Mouse (Mus musculus) CH12.LX (cell line): ENCODE results near the gene Ppox.

Experiments
- CHD2 ChIP-seq: IDR thresholded peaks from 2 replicates; pipeline ENCODE4 v1.6.1; 2011; ENCODE audit warnings: low read length, improper control_type of control experiment
- CTCF ChIP-seq, 2 experiments: IDR thresholded peaks in 1 of 2; conservative IDR thresholded peaks in 1 of 2; 2 replicates each; pipeline ENCODE4 v1.5.1; 2011 to 2012; ENCODE audit warnings: low read depth in 2 of 2, low read length in 2 of 2, improper control_type of control experiment in 1 of 2, inconsistent platforms in 1 of 2, mild to moderate bottlenecking in 1 of 2, moderate library complexity in 1 of 2
- E2F4 ChIP-seq: IDR thresholded peaks from 2 replicates; pipeline ENCODE4 v1.6.1; 2011; ENCODE audit warnings: low read depth, low read length, improper control_type of control experiment; ENCODE audit not compliant: insufficient replicate concordance
- ETS1 ChIP-seq: conservative IDR thresholded peaks from 2 replicates; pipeline ENCODE4 v1.6.1; 2012; ENCODE audit warnings: low read depth, mild to moderate bottlenecking, inconsistent platforms, low read length, improper control_type of control experiment, moderate library complexity
- GABPA ChIP-seq: IDR thresholded peaks from 2 replicates; pipeline ENCODE4 v1.6.1; 2012; ENCODE audit warnings: low read depth, low read length, improper control_type of control experiment, inconsistent platforms; ENCODE audit not compliant: insufficient replicate concordance
- HCFC1 ChIP-seq: IDR thresholded peaks from 2 replicates; pipeline ENCODE4 v1.6.1; 2012; ENCODE audit warnings: low read depth, mild to moderate bottlenecking, inconsistent platforms, low read length, improper control_type of control experiment
- MAZ ChIP-seq: IDR thresholded peaks from 2 replicates; pipeline ENCODE4 v1.6.1; 2012; ENCODE audit warnings: low read depth, mild to moderate bottlenecking, inconsistent platforms, low read length, improper control_type of control experiment, moderate library complexity
- NRF1 ChIP-seq: IDR thresholded peaks from 2 replicates; pipeline ENCODE4 v1.6.1; 2014; ENCODE audit warnings: low read depth, mild to moderate bottlenecking, inconsistent platforms, low read length, improper control_type of control experiment, moderate library complexity
- POLR2A ChIP-seq: IDR thresholded peaks from 2 replicates; pipeline ENCODE4 v1.6.1; 2011; ENCODE audit warnings: low read depth, mild to moderate bottlenecking, improper control_type of control experiment, low read length
- POLR2AphosphoS2 ChIP-seq: IDR thresholded peaks from 2 replicates; pipeline ENCODE4 v1.6.1; 2011; ENCODE audit warnings: low read depth, low read length, improper control_type of control experiment
- RAD21 ChIP-seq: IDR thresholded peaks from 2 replicates; pipeline ENCODE4 v1.6.1; 2011; ENCODE audit warnings: low read depth, mild to moderate bottlenecking, low read length, improper control_type of control experiment, moderate library complexity
- UBTF ChIP-seq: IDR thresholded peaks from 2 replicates; pipeline ENCODE4 v1.6.1; 2012; ENCODE audit warnings: low read depth, mild to moderate bottlenecking, inconsistent platforms, low read length, improper control_type of control experiment, moderate library complexity
- ZMIZ1 ChIP-seq: IDR thresholded peaks from 2 replicates; pipeline ENCODE4 v1.6.1; 2012; ENCODE audit warnings: low read depth, mild to moderate bottlenecking, inconsistent platforms, low read length, improper control_type of control experiment

GRCm38 (mm10) chr1:171280250-171280915, 603 bp downstream of the Ppox start:
- TF ChIP-seq GABPA (no peak), RAD21 (no peak), CTCF (conservative IDR thresholded peaks at IDR 0.05 in 1 of 2, IDR thresholded peaks at IDR 0.05 in 1 of 2; ENCODE audit: low read depth in 2 of 2, low read length in 2 of 2) (no peak), POLR2AphosphoS2 (no peak), POLR2A (no peak), CHD2 (no peak), ETS1 (no peak), HCFC1 (no peak), E2F4 (no peak), ZMIZ1 (no peak), UBTF (0 out of 2 replicates have a peak, but pooled peaks have one; percentile 33), NRF1 (no peak), MAZ (no peak)
